In the genomic region with DNA sequence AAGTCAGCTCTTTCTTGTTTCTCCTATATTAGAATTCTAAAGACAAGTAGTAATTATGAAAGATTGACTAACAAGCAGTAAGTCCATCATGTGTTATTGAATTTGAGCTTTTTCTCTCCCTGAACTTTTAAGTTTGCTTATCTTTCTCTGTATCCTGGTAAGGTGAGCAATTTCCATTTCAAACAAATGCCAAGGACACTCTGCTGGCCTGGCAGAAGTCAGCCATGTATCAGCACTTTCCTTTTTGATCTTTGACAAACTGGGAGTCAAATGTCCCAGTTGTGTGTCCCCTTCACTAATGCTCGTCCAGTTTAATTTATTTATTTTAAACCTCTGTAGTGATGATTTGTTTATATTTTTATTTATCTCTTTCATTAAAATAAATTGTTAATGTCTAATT, we compare ENCODE assay signal across 15 mouse cellular contexts.
DNase-seq lines count a peak whose midpoint lies in the region.
"Had no signal": no experiment of that assay in that cellular context is flagged by ENCODE, and none has a peak within 500 bp of the region (broad histone marks: within the 10 kb centered on the region; RNA-seq: fewer than 3 reads in every experiment).

No protein-coding gene starts in this region.

- intact Hi-C loops in left cerebral cortex, postnatal 36 days (cut with DNase I) = no loop called here

- peak; percentile 52 to 88 for DNase-seq in adrenal gland, adult (ENCODE audit: inconsistent age in 2 of 2, low spot score in 1 of 2)
- no peak for DNase-seq in adrenal gland, postnatal 25 days
- peak; percentile 52 for DNase-seq in adrenal gland, adult 8-10 months
- DNase-seq in adrenal gland, postnatal 4 days (ENCODE audit: low spot score in 2 of 2) = no peak
- peak; percentile 46 for DNase-seq in adrenal gland, postnatal 10 days
- peak; percentile 35 to 52 for DNase-seq in adrenal gland, postnatal 36 days
- no peak for DNase-seq in left cerebral cortex, postnatal 36 days (ENCODE audit: low spot score in 2 of 2)
- DNase-seq: B cell, adult 2 months; cerebellum, adult 11 months; cerebellum, adult 18-20 months; cerebellum, adult 8-10 months; cerebellum, adult 9-11 months; cerebellum, postnatal 14 days; cerebellum, postnatal 36 days; embryo, embryonic 11 days had no signal

Comparison
In these comparisons a context has a peak if more than half of its experiments do, and no peak if none do; other contexts are left out.
1. DNase-seq: peak in adrenal gland, adult (2 of 2), adrenal gland, adult 8-10 months (single experiment), adrenal gland, postnatal 10 days (single experiment) and adrenal gland, postnatal 36 days (2 of 2); none in adrenal gland, postnatal 25 days (single experiment), adrenal gland, postnatal 4 days (0 of 2) and left cerebral cortex, postnatal 36 days (0 of 2).